Mouse (Mus musculus): ENCODE results near the gene Myh4. TPM values are rescaled to one million over a fixed set of nuclear protein-coding genes. Genes with fewer than 3 reads are reported as not detected.

Myh4 gene
- 0.14 TPM in 1 of 2 replicates, not detected in the other for polyA plus RNA-seq (2012; rRNA removed)

GRCm38 (mm10) chr11:67237481-67238079 is at the start of gene Myh4:
Gene Myh4 (plus strand): TSS chr11:67238029.

GRCm38 (mm10) chr11:67199752-67200151 is 38.1 kb upstream of the Myh4 start, which contains the start of gene Myh1:
Gene Myh1 (plus strand): TSS chr11:67200052.

GRCm38 (mm10) chr11:67276601-67277174 is 38.9 kb downstream of the Myh4 start, which contains the start of gene Myh8:
Gene Myh8 (plus strand): TSS chr11:67277124.

Other genes starting within 250 kb of the Myh4 start
- 1.2 and 1.7 TPM in 2 replicates for gene Tmem220, start 212.9 kb upstream of the Myh4 start, polyA plus RNA-seq (2012; rRNA removed)
- gene Adprm, start 185.4 kb upstream of the Myh4 start, polyA plus RNA-seq (2012; rRNA removed), result 19.1 and 34.4 TPM in 2 replicates
- gene Sco1, start 185.4 kb upstream of the Myh4 start, polyA plus RNA-seq (2012; rRNA removed), result 6.6 and 9.9 TPM in 2 replicates
- 0.80 and 20.1 TPM in 2 replicates for gene Myh3, start 159.7 kb upstream of the Myh4 start, polyA plus RNA-seq (2012; rRNA removed)
- 0.01 TPM in 2 replicates for gene Myh2, start 67.0 kb upstream of the Myh4 start, polyA plus RNA-seq (2012; rRNA removed)
- gene Myh1, start 38.0 kb upstream of the Myh4 start, polyA plus RNA-seq (2012; rRNA removed), result 0.02 and 0.10 TPM in 2 replicates
- gene Myh8, start 39.1 kb downstream of the Myh4 start, polyA plus RNA-seq (2012; rRNA removed), result 0.02 and 1.8 TPM in 2 replicates
- gene Myh13, start 83.6 kb downstream of the Myh4 start, polyA plus RNA-seq (2012; rRNA removed), result 0.02 TPM in 2 replicates
- 2.0 and 2.6 TPM in 2 replicates for gene Gas7, start 217.4 kb downstream of the Myh4 start, polyA plus RNA-seq (2012; rRNA removed)

All from central nervous system, embryonic 11.5 days (tissue).